ENCODE assay signal across 13 mouse cellular contexts in the genomic region with DNA sequence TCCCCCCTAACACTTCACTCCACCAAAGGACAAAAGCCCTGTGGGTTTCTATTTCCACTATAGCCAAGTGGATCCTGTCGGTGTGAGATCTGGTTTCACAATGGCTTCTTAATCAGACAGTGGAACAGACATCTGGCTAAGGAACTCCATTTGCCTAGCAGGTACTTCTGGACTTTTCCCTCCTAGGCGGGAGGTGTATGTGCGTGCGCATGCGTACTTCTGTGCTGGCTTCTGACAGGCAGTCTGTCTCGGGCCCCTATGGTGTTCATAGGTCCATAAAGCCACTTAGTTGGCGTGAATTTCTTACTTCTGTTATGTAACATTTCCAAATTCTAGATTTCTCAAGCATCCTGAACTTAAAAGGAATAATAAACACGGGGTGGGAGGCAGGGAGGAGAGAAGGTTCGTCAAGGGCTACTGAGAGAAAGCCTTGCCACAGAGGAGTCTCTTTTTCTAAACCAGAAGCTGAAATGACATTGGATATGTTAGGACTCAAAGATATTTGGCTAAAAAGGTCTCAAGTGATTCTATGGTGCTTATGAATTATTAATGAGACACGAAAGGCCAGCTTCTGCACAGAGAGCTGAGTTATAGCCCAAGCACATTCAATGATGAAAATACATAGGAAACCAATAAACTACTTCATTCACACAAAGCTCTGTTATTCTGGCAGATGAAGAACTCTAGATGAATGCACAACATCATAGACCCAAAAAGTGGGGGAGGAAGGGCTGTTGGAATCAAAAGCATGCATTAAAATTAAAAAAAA.
DNase-seq lines count a peak whose midpoint lies in the region; ATAC-seq lines count a peak whose summit lies in the region.
"Had no signal": no experiment of that assay in that cellular context is flagged by ENCODE, and none has a peak within 500 bp of the region (broad histone marks: within the 10 kb centered on the region; RNA-seq: fewer than 3 reads in every experiment).

No protein-coding gene starts in this region.

- peak; percentile 5 for DNase-seq in Muller cell, postnatal 12 days (ENCODE audit: inconsistent ontology term)
- peak; percentile 21 to 23 for DNase-seq in kidney, adult 8-10 months
- peak; percentile 88 for DNase-seq in midbrain, embryonic 11.5 days (ENCODE audit: low spot score, missing footprints)
- DNase-seq in right cerebral cortex, postnatal 10 days (ENCODE audit: low spot score in 2 of 2): no peak
- DNase-seq in spleen, adult 18-20 months: no peak
- DNase-seq: adrenal gland, postnatal 25 days; cerebellum, adult 11 months; lung, adult 18-20 months; right cerebral cortex, postnatal 25 days; thymus, postnatal 25 days had no signal

- H3K4me3 ChIP-seq in forebrain, embryonic 12.5 days (replicated peaks): no peak overlapping the region
- H3K4me3 ChIP-seq in forebrain, embryonic 15.5 days: no peak overlapping the region
- no peak overlapping the region for H3K4me3 ChIP-seq in midbrain, embryonic 11.5 days (ENCODE audit: low read depth, low read length)
- no peak overlapping the region for H3K4me3 ChIP-seq in heart, embryonic 12.5 days

- H3K27me3 ChIP-seq in forebrain, embryonic 12.5 days: no peaks in the 10 kb centered on the region
- no peaks in the 10 kb centered on the region for H3K27me3 ChIP-seq in forebrain, embryonic 15.5 days
- no peaks in the 10 kb centered on the region for H3K27me3 ChIP-seq in midbrain, embryonic 11.5 days (ENCODE audit: control insufficient read depth, insufficient read depth, low read length)
- H3K27me3 ChIP-seq in heart, embryonic 12.5 days (replicated peaks): no peaks in the 10 kb centered on the region

- peaks cover 17% of the 10 kb centered on the region for H3K4me1 ChIP-seq in forebrain, embryonic 12.5 days
- H3K4me1 ChIP-seq in forebrain, embryonic 15.5 days: peaks cover 17% of the 10 kb centered on the region
- peaks cover 11% of the 10 kb centered on the region for H3K4me1 ChIP-seq in midbrain, embryonic 11.5 days (ENCODE audit: control insufficient read depth, insufficient read depth, low read length)
- H3K4me1 ChIP-seq in heart, embryonic 12.5 days (replicated peaks): peaks cover 12% of the 10 kb centered on the region

- no peak overlapping the region for H3K4me2 ChIP-seq in forebrain, embryonic 12.5 days
- H3K4me2 ChIP-seq in forebrain, embryonic 15.5 days (replicated peaks): no peak overlapping the region
- H3K4me2 ChIP-seq in midbrain, embryonic 11.5 days: no peak overlapping the region
- H3K4me2 ChIP-seq in heart, embryonic 12.5 days: no peak overlapping the region

- no peak overlapping the region for H3K9ac ChIP-seq in forebrain, embryonic 12.5 days
- H3K9ac ChIP-seq in forebrain, embryonic 15.5 days (replicated peaks): no peak overlapping the region
- no peak overlapping the region for H3K9ac ChIP-seq in midbrain, embryonic 11.5 days (ENCODE audit: low read length)
- no peak overlapping the region for H3K9ac ChIP-seq in heart, embryonic 12.5 days

- 57% methylated on average over 10 of the region's 10 CpGs for WGBS in forebrain, embryonic 12.5 days
- 57% methylated on average over 10 of the region's 10 CpGs for WGBS in forebrain, embryonic 15.5 days
- WGBS in midbrain, embryonic 11.5 days: 67% methylated on average over 10 of the region's 10 CpGs
- 83% methylated on average over 10 of the region's 10 CpGs for WGBS in heart, embryonic 12.5 days

- H3K36me3 ChIP-seq in forebrain, embryonic 12.5 days (replicated peaks): peaks cover 3% of the 10 kb centered on the region; the same call in 1 of the 2 replicates
- no peaks in the 10 kb centered on the region for H3K36me3 ChIP-seq in forebrain, embryonic 15.5 days
- H3K36me3 ChIP-seq in midbrain, embryonic 11.5 days (ENCODE audit: control insufficient read depth, insufficient read depth, low read length): no peaks in the 10 kb centered on the region
- H3K36me3 ChIP-seq in heart, embryonic 12.5 days: peaks cover 8% of the 10 kb centered on the region

- H3K27ac ChIP-seq in forebrain, embryonic 12.5 days: peak overlapping the region; percentile 46; the same call in 1 of the 2 replicates
- H3K27ac ChIP-seq in forebrain, embryonic 15.5 days (replicated peaks): no peak overlapping the region
- H3K27ac ChIP-seq in midbrain, embryonic 11.5 days (ENCODE audit: low read depth, low read length): no peak overlapping the region
- no peak overlapping the region for H3K27ac ChIP-seq in heart, embryonic 12.5 days (ENCODE audit: poor library complexity, severe bottlenecking)

- H3K9me3 ChIP-seq in forebrain, embryonic 12.5 days: no peaks in the 10 kb centered on the region
- no peaks in the 10 kb centered on the region for H3K9me3 ChIP-seq in forebrain, embryonic 15.5 days
- H3K9me3 ChIP-seq in midbrain, embryonic 11.5 days (ENCODE audit: control insufficient read depth, low read length): no peaks in the 10 kb centered on the region
- H3K9me3 ChIP-seq in heart, embryonic 12.5 days (replicated peaks): no peaks in the 10 kb centered on the region; the same call in 1 of the 2 replicates

- no peak for ATAC-seq in forebrain, embryonic 12.5 days (ENCODE audit: low FRiP score)
- no peak for ATAC-seq in forebrain, embryonic 15.5 days (replicated peaks)
- ATAC-seq in midbrain, embryonic 11.5 days (ENCODE audit: low FRiP score): 0 out of 2 replicates have a peak, but pooled peaks have one; percentile 40
- no peak for ATAC-seq in heart, embryonic 12.5 days (ENCODE audit: insufficient number of reproducible peaks, low FRiP score)

Comparison
In these comparisons a context has a peak if more than half of its experiments do, and no peak if none do; other contexts are left out.
1. DNase-seq: peak in Muller cell, postnatal 12 days (single experiment), kidney, adult 8-10 months (2 of 2) and midbrain, embryonic 11.5 days (single experiment); none in right cerebral cortex, postnatal 10 days (0 of 2) and spleen, adult 18-20 months (0 of 2).